Mouse (Mus musculus) kidney, adult 18-20 months (tissue): Measurements from ENCODE around the gene Fibp.

Experiments used
- DNase-seq: peaks from one replicate; pipeline ENCODE4 v3.0.0; 2021

Fibp gene

GRCm38 (mm10) chr19:5432992-5433852 lies 27.2 kb upstream of the Fibp start:
- DNase-seq: peak; percentile 57

GRCm38 (mm10) chr19:5433951-5434350 lies 26.5 kb upstream of the Fibp start:
- DNase-seq: no peak

GRCm38 (mm10) chr19:5444371-5444908 lies 16.0 kb upstream of the Fibp start:
- DNase-seq: no peak

GRCm38 (mm10) chr19:5444954-5445353 lies 15.5 kb upstream of the Fibp start:
- peak; percentile 51 for DNase-seq

GRCm38 (mm10) chr19:5445747-5446146 lies 14.7 kb upstream of the Fibp start:
- no peak for DNase-seq

GRCm38 (mm10) chr19:5447515-5448353 lies 12.7 kb upstream of the Fibp start, which contains the start of gene Fosl1:
Gene Fosl1 (plus strand): TSS chr19:5447547.
- peak; percentile 73 for DNase-seq

GRCm38 (mm10) chr19:5448354-5449150 lies 11.9 kb upstream of the Fibp start:
- DNase-seq: no peak

GRCm38 (mm10) chr19:5449673-5450072 lies 10.7 kb upstream of the Fibp start:
- no peak for DNase-seq

- DNase-seq: no peak
Measured at GRCm38 (mm10) chr19:5451766-5452165, 8.6 kb upstream of the Fibp start.

- no peak for DNase-seq
Measured at GRCm38 (mm10) chr19:5455037-5455436, 5.4 kb upstream of the Fibp start.

GRCm38 (mm10) chr19:5455568-5455967 lies 4.8 kb upstream of the Fibp start:
- DNase-seq: no peak

- DNase-seq: peak; percentile 45
Measured at GRCm38 (mm10) chr19:5456241-5456921, 4.0 kb upstream of the Fibp start.

GRCm38 (mm10) chr19:5456922-5457745 lies 3.3 kb upstream of the Fibp start:
- peak; percentile 97 for DNase-seq

GRCm38 (mm10) chr19:5457746-5458442 lies 2.5 kb upstream of the Fibp start, which contains the start of gene Ccdc85b:
Gene Ccdc85b (minus strand): TSS chr19:5457894.
- DNase-seq: no peak

GRCm38 (mm10) chr19:5459019-5459418 lies 1.4 kb upstream of the Fibp start:
- DNase-seq: no peak

GRCm38 (mm10) chr19:5459896-5460295 lies 519 bp upstream of the Fibp start:
- DNase-seq: no peak

GRCm38 (mm10) chr19:5461411-5461810 lies 996 bp downstream of the Fibp start:
- no peak for DNase-seq

GRCm38 (mm10) chr19:5463212-5463611 lies 2.8 kb downstream of the Fibp start:
- DNase-seq: no peak

GRCm38 (mm10) chr19:5463791-5464562 lies 3.6 kb downstream of the Fibp start:
- DNase-seq: peak; percentile 49

GRCm38 (mm10) chr19:5465037-5465436 lies 4.6 kb downstream of the Fibp start:
- no peak for DNase-seq
